Mouse (Mus musculus): ENCODE results near the gene Plbd1. TPM values are rescaled to one million over a fixed set of nuclear protein-coding genes. Genes with fewer than 3 reads are reported as not detected.

Gene Plbd1
- 0.20 and 0.50 TPM in 2 replicates for polyA plus RNA-seq (2014; fragmentation: Nextera tagmentation; extraction: Ambion mirVana)

DNA sequence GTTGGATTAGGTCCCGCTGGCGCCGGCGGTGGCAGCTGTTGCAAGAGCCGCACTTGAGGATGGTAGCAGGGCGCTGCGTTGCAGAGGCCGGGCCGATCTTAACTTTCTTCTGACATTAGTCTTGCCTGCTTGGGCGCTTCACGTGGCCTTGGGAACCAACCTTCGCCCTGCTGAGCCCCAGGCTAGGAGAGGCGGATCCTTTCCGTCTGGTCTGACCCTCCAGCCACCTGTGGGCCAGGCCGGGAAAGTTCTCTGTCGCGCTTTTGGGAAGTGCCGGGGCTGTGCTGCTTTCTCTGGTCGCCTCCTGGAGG, at the start of gene Plbd1:
Plbd1 (minus strand) TSS at position 223 of the 311 bp plus-strand sequence.
- WGBS: 2% methylated on average over 19 of the region's 19 CpGs
- DNase-seq: no peak
- H3K27me3 ChIP-seq (ENCODE audit: control insufficient read depth, insufficient read depth, low read length): peaks cover 25% of the 10 kb centered on the region
- H3K4me1 ChIP-seq (ENCODE audit: control insufficient read depth, insufficient read depth, low read length): no peaks in the 10 kb centered on the region; the same call in 1 of the 2 replicates
- H3K4me3 ChIP-seq (replicated peaks; ENCODE audit: low read depth, low read length): peak within 1 kb of the TSS; percentile 19; the same call in 1 of the 2 replicates
- H3K9ac ChIP-seq (replicated peaks; ENCODE audit: low read length): no peak within 1 kb of the TSS
- no peaks in the 10 kb centered on the region for H3K36me3 ChIP-seq (ENCODE audit: control insufficient read depth, insufficient read depth, low read length)
- ATAC-seq (ENCODE audit: low FRiP score, low TSS enrichment): no peak
- H3K9me3 ChIP-seq (ENCODE audit: control insufficient read depth, low read length): no peaks in the 10 kb centered on the region
- peak within 1 kb of the TSS; percentile 51 for H3K4me2 ChIP-seq (ENCODE audit: low read length)
- no peak within 1 kb of the TSS for H3K27ac ChIP-seq (replicated peaks; ENCODE audit: low read depth, low read length)

DNA sequence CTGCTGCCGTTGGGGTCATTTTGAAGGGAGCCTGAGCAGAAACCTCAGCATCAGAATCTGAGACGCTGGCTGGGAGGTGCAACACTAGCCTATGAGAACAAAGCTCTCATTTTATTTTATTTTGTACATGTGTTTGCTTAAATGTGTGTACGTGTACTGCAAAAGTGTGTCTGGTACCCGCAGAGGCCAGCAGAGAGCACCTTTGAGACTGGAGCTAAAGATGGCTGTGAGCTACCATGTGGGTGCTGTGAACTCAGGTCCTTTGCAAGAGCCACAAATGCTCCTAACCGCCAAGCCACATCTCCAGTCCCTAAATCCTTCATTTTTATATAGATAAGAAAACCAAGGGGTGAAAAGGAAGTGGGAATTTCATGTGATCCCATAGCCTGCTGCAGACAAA, 48.7 kb upstream of the Plbd1 start:
- Histone ChIP-seq H3K27me3 (ENCODE audit: control insufficient read depth, insufficient read depth, low read length) (no peaks in the 10 kb centered on the region), H3K4me1 (ENCODE audit: control insufficient read depth, insufficient read depth, low read length) (no peaks in the 10 kb centered on the region), H3K9me3 (ENCODE audit: control insufficient read depth, low read length) (no peaks in the 10 kb centered on the region), H3K9ac (replicated peaks; ENCODE audit: low read length) (no peak overlapping the region), H3K36me3 (ENCODE audit: control insufficient read depth, insufficient read depth, low read length) (no peaks in the 10 kb centered on the region), H3K4me2 (ENCODE audit: low read length) (no peak overlapping the region), H3K27ac (replicated peaks; ENCODE audit: low read depth, low read length) (no peak overlapping the region), H3K4me3 (replicated peaks; ENCODE audit: low read depth, low read length) (no peak overlapping the region)
- no peak for DNase-seq
- WGBS: 88% methylated on average over 5 of the region's 5 CpGs
- ATAC-seq (ENCODE audit: low FRiP score, low TSS enrichment): no peak

DNA sequence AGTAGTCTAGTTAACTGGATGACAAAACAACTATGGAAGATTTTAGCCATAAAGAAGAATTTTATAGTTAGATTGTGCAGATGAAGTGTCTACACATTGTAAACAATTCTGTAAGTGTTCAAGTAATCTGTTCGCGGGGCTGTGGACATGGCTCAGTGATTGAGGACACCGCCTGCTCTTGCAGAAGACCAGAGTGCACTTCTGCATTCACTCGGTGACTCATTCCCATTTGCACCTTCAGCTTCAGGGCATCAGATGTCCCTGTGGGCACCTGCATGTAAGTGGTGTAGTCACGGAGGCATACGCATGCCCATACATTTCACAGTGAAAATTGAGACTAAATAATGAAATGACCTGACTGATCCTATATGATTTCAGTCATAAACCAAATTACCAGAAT, 46.9 kb upstream of the Plbd1 start:
- H3K9me3 ChIP-seq (ENCODE audit: control insufficient read depth, low read length): no peaks in the 10 kb centered on the region
- no peak overlapping the region for H3K9ac ChIP-seq (replicated peaks; ENCODE audit: low read length)
- no peak overlapping the region for H3K4me2 ChIP-seq (ENCODE audit: low read length)
- no peak overlapping the region for H3K27ac ChIP-seq (replicated peaks; ENCODE audit: low read depth, low read length)
- no peak overlapping the region for H3K4me3 ChIP-seq (replicated peaks; ENCODE audit: low read depth, low read length)
- no peaks in the 10 kb centered on the region for H3K4me1 ChIP-seq (ENCODE audit: control insufficient read depth, insufficient read depth, low read length)
- no peaks in the 10 kb centered on the region for H3K27me3 ChIP-seq (ENCODE audit: control insufficient read depth, insufficient read depth, low read length)
- DNase-seq (no peak), ATAC-seq (ENCODE audit: low FRiP score, low TSS enrichment) (no peak)
- H3K36me3 ChIP-seq (ENCODE audit: control insufficient read depth, insufficient read depth, low read length): no peaks in the 10 kb centered on the region
- 91% methylated on average over 6 of the region's 6 CpGs for WGBS

DNA sequence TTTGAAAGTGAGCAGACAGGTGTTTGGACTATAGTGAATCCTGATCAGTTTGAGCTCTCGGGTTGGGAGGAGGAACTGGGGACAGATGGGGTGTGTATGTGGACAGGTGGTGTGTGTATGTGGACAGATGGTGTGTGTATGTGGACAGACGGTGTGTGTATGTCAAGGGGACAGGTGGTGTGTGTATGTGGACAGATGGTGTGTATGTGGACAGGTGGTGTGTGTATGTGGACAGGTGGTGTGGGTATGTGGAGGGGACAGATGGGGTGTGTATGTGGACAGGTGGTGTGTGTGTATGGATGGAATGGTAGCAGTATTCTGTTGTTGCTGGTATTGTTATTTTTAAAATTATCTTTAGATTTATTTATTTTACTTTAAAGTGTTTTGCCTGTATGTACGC, 40.1 kb upstream of the Plbd1 start:
- Histone ChIP-seq H3K4me2 (ENCODE audit: low read length) (no peak overlapping the region), H3K9me3 (ENCODE audit: control insufficient read depth, low read length) (no peaks in the 10 kb centered on the region), H3K9ac (replicated peaks; ENCODE audit: low read length) (no peak overlapping the region), H3K4me3 (replicated peaks; ENCODE audit: low read depth, low read length) (no peak overlapping the region), H3K36me3 (ENCODE audit: control insufficient read depth, insufficient read depth, low read length) (no peaks in the 10 kb centered on the region), H3K4me1 (ENCODE audit: control insufficient read depth, insufficient read depth, low read length) (no peaks in the 10 kb centered on the region), H3K27ac (replicated peaks; ENCODE audit: low read depth, low read length) (no peak overlapping the region), H3K27me3 (ENCODE audit: control insufficient read depth, insufficient read depth, low read length) (no peaks in the 10 kb centered on the region)
- DNase-seq: no peak
- 92% methylated on average over 3 of the region's 3 CpGs for WGBS
- no peak for ATAC-seq (ENCODE audit: low FRiP score, low TSS enrichment)

DNA sequence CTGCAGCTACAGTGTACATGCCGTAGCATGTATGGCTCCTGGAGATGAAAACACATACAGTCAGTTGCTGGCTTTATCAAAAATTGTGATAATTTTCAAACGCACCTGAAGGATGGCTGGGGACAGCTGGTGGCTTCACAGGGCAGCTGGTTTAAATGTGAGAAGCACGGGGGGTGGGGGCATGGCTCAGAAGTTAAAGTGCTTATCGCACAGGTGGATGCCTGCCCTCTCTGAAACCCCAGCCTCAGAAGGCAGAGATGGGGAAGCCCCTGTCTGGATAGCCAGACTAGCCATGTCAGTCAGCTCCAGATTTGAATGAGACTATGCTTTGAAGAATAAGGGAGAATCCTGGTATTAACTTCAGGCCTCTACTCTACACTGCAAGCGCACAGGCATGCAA, 39.5 kb upstream of the Plbd1 start:
- DNase-seq: no peak
- H3K9ac ChIP-seq (replicated peaks; ENCODE audit: low read length): no peak overlapping the region
- H3K4me2 ChIP-seq (ENCODE audit: low read length): no peak overlapping the region
- no peaks in the 10 kb centered on the region for H3K4me1 ChIP-seq (ENCODE audit: control insufficient read depth, insufficient read depth, low read length)
- no peaks in the 10 kb centered on the region for H3K36me3 ChIP-seq (ENCODE audit: control insufficient read depth, insufficient read depth, low read length)
- H3K9me3 ChIP-seq (ENCODE audit: control insufficient read depth, low read length): no peaks in the 10 kb centered on the region
- no peak overlapping the region for H3K27ac ChIP-seq (replicated peaks; ENCODE audit: low read depth, low read length)
- no peak overlapping the region for H3K4me3 ChIP-seq (replicated peaks; ENCODE audit: low read depth, low read length)
- ATAC-seq (ENCODE audit: low FRiP score, low TSS enrichment): no peak
- no peaks in the 10 kb centered on the region for H3K27me3 ChIP-seq (ENCODE audit: control insufficient read depth, insufficient read depth, low read length)
- 87% methylated on average over 5 of the region's 5 CpGs for WGBS

DNA sequence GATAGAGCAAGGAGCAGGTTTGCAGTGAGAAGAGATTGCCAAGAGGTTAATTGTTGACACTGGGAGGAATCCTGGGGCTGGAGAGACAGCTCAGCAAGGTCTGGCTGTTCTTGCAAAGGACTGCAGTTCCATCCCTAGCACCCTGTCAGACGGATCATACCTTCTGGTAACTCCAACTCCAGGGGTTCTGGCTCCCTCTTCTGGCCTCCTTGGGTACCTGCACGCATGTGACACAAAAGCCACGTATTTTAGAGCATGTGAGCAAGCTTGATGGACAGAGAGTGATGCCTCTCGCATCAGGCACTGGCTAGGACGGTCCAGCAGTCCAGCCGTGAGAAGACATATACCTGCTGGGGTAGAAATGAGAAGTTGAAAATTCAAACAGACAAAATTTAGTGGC, 29.6 kb upstream of the Plbd1 start:
- Histone ChIP-seq H3K27ac (replicated peaks; ENCODE audit: low read depth, low read length) (no peak overlapping the region), H3K9ac (replicated peaks; ENCODE audit: low read length) (no peak overlapping the region), H3K4me1 (ENCODE audit: control insufficient read depth, insufficient read depth, low read length) (no peaks in the 10 kb centered on the region), H3K27me3 (ENCODE audit: control insufficient read depth, insufficient read depth, low read length) (no peaks in the 10 kb centered on the region), H3K4me3 (replicated peaks; ENCODE audit: low read depth, low read length) (no peak overlapping the region), H3K36me3 (ENCODE audit: control insufficient read depth, insufficient read depth, low read length) (no peaks in the 10 kb centered on the region), H3K9me3 (ENCODE audit: control insufficient read depth, low read length) (no peaks in the 10 kb centered on the region), H3K4me2 (ENCODE audit: low read length) (no peak overlapping the region)
- DNase-seq (no peak), ATAC-seq (ENCODE audit: low FRiP score, low TSS enrichment) (no peak)
- WGBS: 93% methylated on average over 6 of the region's 6 CpGs

DNA sequence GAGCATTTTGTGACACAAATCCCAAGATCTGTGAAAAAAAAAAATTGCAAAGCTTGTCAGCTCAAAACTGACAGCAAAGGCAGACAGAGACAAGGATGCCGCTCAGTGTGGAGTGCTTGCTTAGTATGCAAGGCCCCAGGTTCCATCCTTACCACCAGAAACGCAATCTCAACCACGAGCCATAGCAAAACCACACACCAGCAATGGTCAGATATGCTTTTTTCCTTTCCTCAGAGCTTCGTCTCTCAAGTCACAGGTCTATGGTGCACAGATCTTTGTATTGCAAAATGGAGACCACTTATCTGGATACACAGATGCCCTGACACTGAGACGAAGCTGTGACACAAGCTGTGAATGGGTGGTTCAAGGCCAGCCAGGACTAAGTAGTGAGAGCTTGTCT, 28.8 kb upstream of the Plbd1 start:
- Histone ChIP-seq H3K4me2 (ENCODE audit: low read length) (no peak overlapping the region), H3K27me3 (ENCODE audit: control insufficient read depth, insufficient read depth, low read length) (no peaks in the 10 kb centered on the region), H3K27ac (replicated peaks; ENCODE audit: low read depth, low read length) (no peak overlapping the region), H3K9ac (replicated peaks; ENCODE audit: low read length) (no peak overlapping the region), H3K9me3 (ENCODE audit: control insufficient read depth, low read length) (no peaks in the 10 kb centered on the region), H3K36me3 (ENCODE audit: control insufficient read depth, insufficient read depth, low read length) (no peaks in the 10 kb centered on the region), H3K4me3 (replicated peaks; ENCODE audit: low read depth, low read length) (no peak overlapping the region), H3K4me1 (ENCODE audit: control insufficient read depth, insufficient read depth, low read length) (no peaks in the 10 kb centered on the region)
- DNase-seq: no peak
- WGBS: 83% methylated on average over 5 of the region's 5 CpGs
- ATAC-seq (ENCODE audit: low FRiP score, low TSS enrichment): no peak

DNA sequence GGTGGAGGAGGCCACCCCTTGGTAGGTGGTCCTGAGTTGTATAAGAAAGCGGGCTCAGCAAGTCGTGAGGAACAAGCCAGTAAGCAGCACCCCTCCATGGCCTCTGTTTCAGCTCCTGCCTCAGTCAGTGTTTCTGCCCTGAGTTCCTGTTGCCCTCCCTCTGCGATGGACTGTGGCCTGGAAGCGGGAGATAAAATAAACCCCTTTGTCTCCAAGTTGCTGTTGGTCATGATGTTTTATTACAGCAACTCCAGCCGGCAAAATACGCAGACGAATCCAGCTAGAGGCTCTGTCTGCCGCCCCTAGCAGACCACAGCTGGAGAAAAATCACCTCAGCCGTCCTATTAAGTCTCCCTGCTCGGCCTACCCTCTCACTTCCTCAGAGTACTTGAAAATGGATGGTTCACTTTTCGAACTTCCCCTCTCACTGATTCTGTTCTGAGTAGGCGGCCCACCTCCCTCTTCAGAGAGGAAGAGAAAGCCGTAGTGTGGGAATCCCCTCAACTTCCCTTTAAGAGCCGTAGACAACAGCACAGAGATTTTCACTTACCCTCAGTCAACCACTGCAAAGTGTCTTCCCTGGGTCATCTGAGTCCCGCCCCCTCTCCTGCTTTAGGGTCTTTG, 28.2 kb upstream of the Plbd1 start:
- H3K9me3 ChIP-seq (ENCODE audit: control insufficient read depth, low read length): no peaks in the 10 kb centered on the region
- H3K27me3 ChIP-seq (ENCODE audit: control insufficient read depth, insufficient read depth, low read length): no peaks in the 10 kb centered on the region
- DNase-seq (no peak), ATAC-seq (ENCODE audit: low FRiP score, low TSS enrichment) (no peak)
- H3K36me3 ChIP-seq (ENCODE audit: control insufficient read depth, insufficient read depth, low read length): no peaks in the 10 kb centered on the region
- no peak overlapping the region for H3K4me3 ChIP-seq (replicated peaks; ENCODE audit: low read depth, low read length)
- no peak overlapping the region for H3K9ac ChIP-seq (replicated peaks; ENCODE audit: low read length)
- H3K4me2 ChIP-seq (ENCODE audit: low read length): no peak overlapping the region
- H3K4me1 ChIP-seq (ENCODE audit: control insufficient read depth, insufficient read depth, low read length): no peaks in the 10 kb centered on the region
- H3K27ac ChIP-seq (replicated peaks; ENCODE audit: low read depth, low read length): no peak overlapping the region
- WGBS: 79% methylated on average over 15 of the region's 15 CpGs

DNA sequence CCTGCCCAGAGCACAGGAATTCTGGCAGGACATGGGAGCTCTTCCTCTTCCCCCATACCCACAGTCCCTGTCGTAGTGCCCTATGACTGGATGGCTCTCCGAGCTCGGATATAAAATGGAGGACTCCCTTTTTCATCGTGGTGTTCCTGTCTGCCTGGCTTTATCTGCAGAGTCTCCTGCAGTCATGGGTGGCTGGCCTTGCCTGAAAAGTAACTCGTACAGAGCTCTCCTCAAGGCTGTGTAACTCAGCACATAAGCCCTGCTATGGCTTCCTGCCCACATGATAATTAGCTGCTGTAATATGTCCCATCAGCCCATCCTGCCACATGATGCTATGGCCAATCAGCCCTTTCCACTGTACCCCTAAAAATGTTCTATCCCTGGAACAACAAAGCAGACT, 23.7 kb upstream of the Plbd1 start:
- WGBS: 67% methylated on average over 5 of the region's 5 CpGs
- Histone ChIP-seq H3K9ac (replicated peaks; ENCODE audit: low read length) (no peak overlapping the region), H3K4me2 (ENCODE audit: low read length) (no peak overlapping the region), H3K4me3 (replicated peaks; ENCODE audit: low read depth, low read length) (no peak overlapping the region), H3K36me3 (ENCODE audit: control insufficient read depth, insufficient read depth, low read length) (no peaks in the 10 kb centered on the region), H3K4me1 (ENCODE audit: control insufficient read depth, insufficient read depth, low read length) (no peaks in the 10 kb centered on the region), H3K27me3 (ENCODE audit: control insufficient read depth, insufficient read depth, low read length) (no peaks in the 10 kb centered on the region), H3K27ac (replicated peaks; ENCODE audit: low read depth, low read length) (no peak overlapping the region), H3K9me3 (ENCODE audit: control insufficient read depth, low read length) (no peaks in the 10 kb centered on the region)
- no peak for ATAC-seq (ENCODE audit: low FRiP score, low TSS enrichment)
- no peak for DNase-seq
